Mouse (Mus musculus): ENCODE data around the gene Brox.

- TF ChIP-seq CTCF (conservative IDR thresholded peaks at IDR 0.05; ENCODE audit: low read length): no peak
- TF ChIP-seq NANOG (IDR thresholded peaks at IDR 0.05; ENCODE audit: borderline replicate concordance, low read length): no peak
Measured at GRCm38 (mm10) chr1:183251818-183252217, 45.3 kb downstream of the Brox start.

Measured in E14TG2a.4 (cell line).